Mouse (Mus musculus): ENCODE results near the gene Dhfr. TPM values are rescaled to one million over a fixed set of nuclear protein-coding genes. Genes with fewer than 3 reads are reported as not detected.
"Not testable (repeated sequence)": the region's sequence is repeated elsewhere in the genome, so short reads cannot be mapped to it uniquely, and the experiment has no call there.

Dhfr gene
- total and polyA plus RNA-seq, 3 experiments: 1.1 to 27.1 (median 24.2) TPM

GRCm38 (mm10) chr13:92365312-92365711, 10.8 kb downstream of the Dhfr start:
- H3K9me3 ChIP-seq (replicated peaks): no peaks in the 10 kb centered on the region
- no peak overlapping the region for H3K4me3 ChIP-seq (ENCODE audit: low read depth, low read length)
- no peak for TF ChIP-seq POLR2AphosphoS5 (IDR thresholded peaks at IDR 0.05; ENCODE audit: insufficient replicate concordance, low read depth, low read length)
- no peak for TF ChIP-seq GATA1 (IDR thresholded peaks at IDR 0.05; ENCODE audit: borderline replicate concordance, low read length)
- TF ChIP-seq CTCF (IDR thresholded peaks at IDR 0.05; ENCODE audit: low read depth, low read length): no peak
- no peak for TF ChIP-seq TAL1 (conservative IDR thresholded peaks at IDR 0.05; ENCODE audit: low read depth, low read length)
- TF ChIP-seq GATA2 (IDR thresholded peaks at IDR 0.05; ENCODE audit: borderline replicate concordance, low read depth, low read length): no peak
- H3K4me1 ChIP-seq (ENCODE audit: insufficient read depth, low read depth, low read length): no peaks in the 10 kb centered on the region
- DNase-seq (ENCODE audit: low spot score) (no peak), ATAC-seq (ENCODE audit: extremely low read depth, insufficient number of reproducible peaks, low FRiP score, poor library complexity, severe bottlenecking) (no peak)
- H3K36me3 ChIP-seq (replicated peaks): peaks cover 86% of the 10 kb centered on the region
- no peaks in the 10 kb centered on the region for H3K27me3 ChIP-seq (ENCODE audit: insufficient read depth, low read length)

GRCm38 (mm10) chr13:92370811-92371210, 16.3 kb downstream of the Dhfr start:
- Histone ChIP-seq H3K27me3 (ENCODE audit: insufficient read depth, low read length) (no peaks in the 10 kb centered on the region), H3K36me3 (replicated peaks) (peaks cover 57% of the 10 kb centered on the region), H3K9me3 (replicated peaks) (no peaks in the 10 kb centered on the region), H3K4me3 (ENCODE audit: low read depth, low read length) (no peak overlapping the region), H3K4me1 (ENCODE audit: insufficient read depth, low read depth, low read length) (no peaks in the 10 kb centered on the region)
- ATAC-seq (ENCODE audit: extremely low read depth, insufficient number of reproducible peaks, low FRiP score, poor library complexity, severe bottlenecking): no peak
- no peak for DNase-seq (ENCODE audit: low spot score)
- TF ChIP-seq GATA1 (IDR thresholded peaks at IDR 0.05; ENCODE audit: borderline replicate concordance, low read length) (no peak), GATA2 (IDR thresholded peaks at IDR 0.05; ENCODE audit: borderline replicate concordance, low read depth, low read length) (no peak), CTCF (IDR thresholded peaks at IDR 0.05; ENCODE audit: low read depth, low read length) (no peak), TAL1 (conservative IDR thresholded peaks at IDR 0.05; ENCODE audit: low read depth, low read length) (no peak), POLR2AphosphoS5 (IDR thresholded peaks at IDR 0.05; ENCODE audit: insufficient replicate concordance, low read depth, low read length) (no peak)

GRCm38 (mm10) chr13:92371466-92371865, 16.9 kb downstream of the Dhfr start:
- H3K36me3 ChIP-seq (replicated peaks): peaks cover 51% of the 10 kb centered on the region
- not testable (repeated sequence) for DNase-seq (ENCODE audit: low spot score); H3K9me3 ChIP-seq (replicated peaks); H3K4me1 ChIP-seq (ENCODE audit: insufficient read depth, low read depth, low read length); ATAC-seq (ENCODE audit: extremely low read depth, insufficient number of reproducible peaks, low FRiP score, poor library complexity, severe bottlenecking); H3K27me3 ChIP-seq (ENCODE audit: insufficient read depth, low read length); H3K4me3 ChIP-seq (ENCODE audit: low read depth, low read length)

GRCm38 (mm10) chr13:92387367-92387766, 32.8 kb downstream of the Dhfr start:
- DNase-seq (ENCODE audit: low spot score): no peak
- no peak for ATAC-seq (ENCODE audit: extremely low read depth, insufficient number of reproducible peaks, low FRiP score, poor library complexity, severe bottlenecking)
- peaks cover 47% of the 10 kb centered on the region for H3K36me3 ChIP-seq (replicated peaks)
- H3K4me1 ChIP-seq (ENCODE audit: insufficient read depth, low read depth, low read length): no peaks in the 10 kb centered on the region
- no peak overlapping the region for H3K4me3 ChIP-seq (ENCODE audit: low read depth, low read length)
- TF ChIP-seq CTCF (IDR thresholded peaks at IDR 0.05; ENCODE audit: low read depth, low read length): no peak
- no peak for TF ChIP-seq GATA1 (IDR thresholded peaks at IDR 0.05; ENCODE audit: borderline replicate concordance, low read length)
- no peaks in the 10 kb centered on the region for H3K9me3 ChIP-seq (replicated peaks)
- no peaks in the 10 kb centered on the region for H3K27me3 ChIP-seq (ENCODE audit: insufficient read depth, low read length)

GRCm38 (mm10) chr13:92393047-92393661, 38.6 kb downstream of the Dhfr start:
- TF ChIP-seq GATA1 (IDR thresholded peaks at IDR 0.05; ENCODE audit: borderline replicate concordance, low read length) (no peak), TAL1 (conservative IDR thresholded peaks at IDR 0.05; ENCODE audit: low read depth, low read length) (no peak), CTCF (IDR thresholded peaks at IDR 0.05; ENCODE audit: low read depth, low read length) (no peak), POLR2AphosphoS5 (IDR thresholded peaks at IDR 0.05; ENCODE audit: insufficient replicate concordance, low read depth, low read length) (no peak), GATA2 (IDR thresholded peaks at IDR 0.05; ENCODE audit: borderline replicate concordance, low read depth, low read length) (no peak)
- H3K9me3 ChIP-seq (replicated peaks): no peaks in the 10 kb centered on the region
- no peak overlapping the region for H3K4me3 ChIP-seq (ENCODE audit: low read depth, low read length)
- peaks cover 13% of the 10 kb centered on the region for H3K27me3 ChIP-seq (ENCODE audit: insufficient read depth, low read length)
- no peaks in the 10 kb centered on the region for H3K4me1 ChIP-seq (ENCODE audit: insufficient read depth, low read depth, low read length)
- peaks cover 4% of the 10 kb centered on the region for H3K36me3 ChIP-seq (replicated peaks)
- ATAC-seq (ENCODE audit: extremely low read depth, insufficient number of reproducible peaks, low FRiP score, poor library complexity, severe bottlenecking): no peak
- DNase-seq (ENCODE audit: low spot score): no peak

- peaks cover 40% of the 10 kb centered on the region for H3K27me3 ChIP-seq (ENCODE audit: insufficient read depth, low read length)
- no peaks in the 10 kb centered on the region for H3K4me1 ChIP-seq (ENCODE audit: insufficient read depth, low read depth, low read length)
- no peak for DNase-seq (ENCODE audit: low spot score)
- no peak for TF ChIP-seq CTCF (IDR thresholded peaks at IDR 0.05; ENCODE audit: low read depth, low read length)
- ATAC-seq (ENCODE audit: extremely low read depth, insufficient number of reproducible peaks, low FRiP score, poor library complexity, severe bottlenecking): no peak
- H3K9me3 ChIP-seq (replicated peaks): no peaks in the 10 kb centered on the region
- no peak overlapping the region for H3K4me3 ChIP-seq (ENCODE audit: low read depth, low read length)
- no peaks in the 10 kb centered on the region for H3K36me3 ChIP-seq (replicated peaks)
These were observed 44.2 kb downstream of the Dhfr start for GRCm38 (mm10) chr13:92398491-92399384.

Measured in G1E (cell line).